Mouse (Mus musculus): ENCODE data around the gene Chmp1a. TPM values are rescaled to one million over a fixed set of nuclear protein-coding genes. Genes with fewer than 3 reads are reported as not detected.

Gene Chmp1a
- polyA plus RNA-seq, 1 experiment = 98.4 TPM

DNA sequence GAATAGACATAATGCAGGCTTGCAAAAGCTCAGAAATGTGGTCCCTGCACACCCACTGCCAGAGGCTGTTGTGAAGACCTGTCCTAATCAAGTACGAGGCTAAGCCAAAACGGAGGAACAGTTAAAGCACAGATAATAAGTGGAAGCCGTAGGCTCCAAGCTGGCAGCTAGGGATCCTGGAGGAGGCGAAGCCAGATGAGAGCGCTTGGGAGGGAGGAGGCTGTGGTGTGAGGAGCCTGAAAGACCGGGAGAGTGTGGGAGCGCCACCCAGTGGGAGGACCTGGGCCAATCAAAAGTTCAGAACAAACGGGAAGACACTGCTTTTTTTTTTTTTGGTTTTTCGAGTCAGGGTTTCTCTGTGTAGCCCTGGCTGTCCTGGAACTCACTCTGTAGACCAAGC is 21.9 kb downstream of the Chmp1a start:
- TF ChIP-seq POLR2A (IDR thresholded peaks at IDR 0.05; ENCODE audit: control insufficient read depth, low read depth, low read length) (no peak), CTCF (IDR thresholded peaks at IDR 0.05; ENCODE audit: control insufficient read depth, insufficient read depth, insufficient replicate concordance, low read depth, low read length) (peak; percentile 52; the same call in 1 of the 2 replicates)
- Histone ChIP-seq H3K27ac (ENCODE audit: control insufficient read depth, insufficient read depth, low read depth, low read length) (no peak overlapping the region), H3K4me3 (ENCODE audit: control insufficient read depth, low read depth, low read length) (no peak overlapping the region), H3K36me3 (ENCODE audit: control insufficient read depth, insufficient read depth, low read length) (no peaks in the 10 kb centered on the region), H3K4me1 (ENCODE audit: control insufficient read depth, insufficient read depth, low read length) (no peaks in the 10 kb centered on the region), H3K27me3 (ENCODE audit: control insufficient read depth, insufficient read depth, low read length) (no peaks in the 10 kb centered on the region)

DNA sequence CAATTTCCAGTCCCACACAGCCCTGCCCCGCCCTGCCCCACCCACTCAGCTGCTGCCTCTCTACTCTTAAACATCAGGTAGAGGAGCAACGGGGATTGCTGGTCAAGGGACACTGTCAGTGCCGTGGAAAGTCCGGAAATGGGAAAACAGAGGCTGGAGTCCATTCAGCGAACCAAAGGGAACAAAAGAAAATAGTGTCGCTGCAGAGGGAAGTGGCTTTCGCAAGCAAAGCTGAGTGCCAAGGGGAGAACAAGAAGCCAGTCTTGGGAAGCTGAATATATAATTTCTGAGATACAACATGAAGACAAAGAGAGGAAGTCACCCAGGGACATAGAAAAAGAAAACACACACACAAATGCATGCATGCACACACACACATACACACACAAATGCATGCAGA is 23.7 kb downstream of the Chmp1a start:
- TF ChIP-seq CTCF (IDR thresholded peaks at IDR 0.05; ENCODE audit: control insufficient read depth, insufficient read depth, insufficient replicate concordance, low read depth, low read length) (no peak), POLR2A (IDR thresholded peaks at IDR 0.05; ENCODE audit: control insufficient read depth, low read depth, low read length) (no peak)
- H3K27me3 ChIP-seq (ENCODE audit: control insufficient read depth, insufficient read depth, low read length) = no peaks in the 10 kb centered on the region
- no peaks in the 10 kb centered on the region for H3K4me1 ChIP-seq (ENCODE audit: control insufficient read depth, insufficient read depth, low read length)

DNA sequence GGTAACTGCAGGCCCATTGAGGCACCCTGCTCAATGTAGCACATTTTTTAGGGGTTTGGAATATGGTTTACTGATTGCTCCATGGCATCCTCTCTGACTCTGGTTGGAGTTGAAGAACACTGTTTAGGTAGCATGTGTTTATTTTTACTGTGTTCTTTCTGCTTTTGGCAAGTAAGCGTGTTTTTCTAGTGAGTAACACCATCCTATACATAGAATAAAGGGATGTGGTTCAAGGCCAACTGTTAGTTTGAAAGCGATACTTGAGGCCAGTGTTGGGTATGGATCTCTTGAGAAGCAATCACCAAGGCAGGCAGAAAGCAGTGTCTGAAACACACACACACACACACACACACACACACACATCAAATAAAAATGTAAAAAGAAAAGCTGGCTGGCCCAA is 24.6 kb downstream of the Chmp1a start:
- no peaks in the 10 kb centered on the region for H3K4me1 ChIP-seq (ENCODE audit: control insufficient read depth, insufficient read depth, low read length)

More for the DNA sequence above, 23.7 kb downstream of the Chmp1a start:
- no peak overlapping the region for H3K27ac ChIP-seq (ENCODE audit: control insufficient read depth, insufficient read depth, low read depth, low read length)
- H3K36me3 ChIP-seq (ENCODE audit: control insufficient read depth, insufficient read depth, low read length) = no peaks in the 10 kb centered on the region
- no peak overlapping the region for H3K4me3 ChIP-seq (ENCODE audit: control insufficient read depth, low read depth, low read length)

DNA sequence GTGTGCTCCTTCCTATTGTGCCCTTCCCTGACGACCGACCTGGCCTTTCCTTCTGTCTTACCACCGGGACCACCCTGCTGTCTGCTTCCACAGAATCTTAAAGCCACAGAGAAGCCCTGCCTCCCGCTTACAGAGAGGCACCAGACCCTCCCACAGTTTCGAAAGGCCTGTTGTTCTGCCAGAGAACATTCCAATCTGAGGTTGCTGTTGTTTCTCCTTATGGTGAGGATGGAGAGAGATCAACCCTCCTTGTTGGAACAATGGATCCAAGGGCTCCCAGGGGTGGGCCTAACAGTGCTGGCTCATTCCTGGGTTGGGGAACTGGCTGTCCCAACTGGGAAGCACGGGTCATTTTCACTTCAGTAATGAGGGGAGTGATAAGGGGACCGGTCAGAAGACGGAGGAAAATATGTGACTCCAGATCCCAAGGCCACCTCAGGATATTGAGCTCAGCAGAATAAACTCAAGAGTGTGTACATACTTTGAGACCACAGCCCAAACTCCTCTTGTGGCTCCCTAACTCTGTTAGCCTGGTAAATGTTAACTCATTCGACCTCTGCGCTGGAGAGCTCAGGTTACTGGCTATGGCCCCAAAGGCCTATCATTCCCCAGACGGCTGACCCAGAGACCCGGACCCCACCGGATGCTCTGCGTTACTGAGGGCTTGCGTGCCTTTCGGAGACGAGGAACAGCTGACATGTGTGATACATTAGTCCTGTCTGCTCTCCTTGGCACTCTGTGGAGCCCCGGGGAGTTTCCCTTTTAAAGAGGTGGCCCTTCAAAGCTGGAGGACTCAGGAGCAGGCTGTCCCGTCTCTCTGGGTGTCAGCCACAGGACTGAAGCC is 26.8 kb downstream of the Chmp1a start, which contains the start of gene Dpep1:
Dpep1 (plus strand) TSS at position 677 of the 844 bp plus-strand sequence.
- H3K36me3 ChIP-seq (ENCODE audit: control insufficient read depth, insufficient read depth, low read length) = no peaks in the 10 kb centered on the region
- peak within 1 kb of the TSS; percentile 51 for H3K27ac ChIP-seq (ENCODE audit: control insufficient read depth, insufficient read depth, low read depth, low read length)
- no peaks in the 10 kb centered on the region for H3K27me3 ChIP-seq (ENCODE audit: control insufficient read depth, insufficient read depth, low read length)
- peak within 1 kb of the TSS; percentile 16 for H3K4me3 ChIP-seq (ENCODE audit: control insufficient read depth, low read depth, low read length)
- peaks cover 5% of the 10 kb centered on the region for H3K4me1 ChIP-seq (ENCODE audit: control insufficient read depth, insufficient read depth, low read length)
- TF ChIP-seq POLR2A (IDR thresholded peaks at IDR 0.05; ENCODE audit: control insufficient read depth, low read depth, low read length) (no peak), CTCF (IDR thresholded peaks at IDR 0.05; ENCODE audit: control insufficient read depth, insufficient read depth, insufficient replicate concordance, low read depth, low read length) (no peak)

More for the DNA sequence above, 24.6 kb downstream of the Chmp1a start:
- Histone ChIP-seq H3K27me3 (ENCODE audit: control insufficient read depth, insufficient read depth, low read length) (no peaks in the 10 kb centered on the region), H3K4me3 (ENCODE audit: control insufficient read depth, low read depth, low read length) (no peak overlapping the region), H3K27ac (ENCODE audit: control insufficient read depth, insufficient read depth, low read depth, low read length) (no peak overlapping the region), H3K36me3 (ENCODE audit: control insufficient read depth, insufficient read depth, low read length) (no peaks in the 10 kb centered on the region)
- TF ChIP-seq CTCF (IDR thresholded peaks at IDR 0.05; ENCODE audit: control insufficient read depth, insufficient read depth, insufficient replicate concordance, low read depth, low read length) = no peak
- no peak for TF ChIP-seq POLR2A (IDR thresholded peaks at IDR 0.05; ENCODE audit: control insufficient read depth, low read depth, low read length)

DNA sequence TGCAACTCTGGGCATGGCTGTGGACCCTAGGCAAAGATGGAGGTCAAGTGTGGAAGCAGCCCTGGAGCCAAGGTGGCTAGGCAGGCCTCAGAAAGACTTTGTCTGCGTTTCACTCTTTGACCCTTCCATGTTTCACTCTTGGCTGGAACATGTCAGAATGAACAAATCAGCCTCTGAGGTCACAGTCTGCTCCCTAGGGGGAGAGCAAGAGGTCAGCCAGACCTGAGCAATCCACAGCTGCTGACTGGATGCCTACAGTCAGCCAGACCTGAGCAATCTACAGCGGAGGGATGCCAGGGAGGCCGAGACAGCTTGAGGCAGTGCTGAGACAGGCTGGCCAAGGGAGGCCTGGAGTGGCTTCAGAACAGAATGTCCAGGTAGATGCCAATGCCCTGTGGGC is 31.2 kb downstream of the Chmp1a start:
- H3K4me1 ChIP-seq (ENCODE audit: control insufficient read depth, insufficient read depth, low read length) = peaks cover 5% of the 10 kb centered on the region
- no peak overlapping the region for H3K27ac ChIP-seq (ENCODE audit: control insufficient read depth, insufficient read depth, low read depth, low read length)
- no peak for TF ChIP-seq CTCF (IDR thresholded peaks at IDR 0.05; ENCODE audit: control insufficient read depth, insufficient read depth, insufficient replicate concordance, low read depth, low read length)
- no peak for TF ChIP-seq POLR2A (IDR thresholded peaks at IDR 0.05; ENCODE audit: control insufficient read depth, low read depth, low read length)
- no peak overlapping the region for H3K4me3 ChIP-seq (ENCODE audit: control insufficient read depth, low read depth, low read length)
- no peaks in the 10 kb centered on the region for H3K27me3 ChIP-seq (ENCODE audit: control insufficient read depth, insufficient read depth, low read length)
- no peaks in the 10 kb centered on the region for H3K36me3 ChIP-seq (ENCODE audit: control insufficient read depth, insufficient read depth, low read length)

DNA sequence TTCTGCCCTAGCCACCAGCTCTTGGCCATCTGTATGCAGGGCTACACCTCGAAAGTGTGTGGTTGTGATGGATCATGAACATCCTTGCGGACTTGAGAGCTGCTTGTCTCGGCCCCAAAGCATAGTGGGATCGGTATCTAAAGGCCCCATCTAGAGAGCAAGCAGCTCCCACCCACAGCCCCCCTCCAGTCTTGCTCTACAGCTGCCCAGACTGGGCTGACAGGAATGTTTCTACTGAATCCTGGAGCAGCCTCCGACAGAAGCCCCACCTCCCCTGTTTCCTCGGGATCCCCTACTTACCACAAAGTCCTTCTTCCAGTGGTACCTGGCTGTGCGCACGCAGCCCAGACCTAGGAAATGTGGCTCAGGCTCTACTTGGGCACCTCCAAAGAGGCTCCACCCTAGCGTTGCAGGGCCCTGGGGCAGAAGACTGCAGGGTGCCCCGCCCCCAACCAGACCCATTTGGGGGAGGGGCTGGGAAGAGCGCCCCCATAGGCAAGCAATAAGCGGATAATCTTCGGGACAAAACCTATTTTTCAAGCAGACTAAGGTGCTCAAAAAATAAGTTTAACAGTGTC is 54.6 kb downstream of the Chmp1a start, which contains the start of gene Sult5a1:
Sult5a1 (minus strand) TSS at position 428 of the 578 bp plus-strand sequence.
- Histone ChIP-seq H3K4me3 (ENCODE audit: control insufficient read depth, low read depth, low read length) (no peak within 1 kb of the TSS), H3K4me1 (ENCODE audit: control insufficient read depth, insufficient read depth, low read length) (peaks cover 4% of the 10 kb centered on the region), H3K27ac (ENCODE audit: control insufficient read depth, insufficient read depth, low read depth, low read length) (no peak within 1 kb of the TSS), H3K27me3 (ENCODE audit: control insufficient read depth, insufficient read depth, low read length) (no peaks in the 10 kb centered on the region), H3K36me3 (ENCODE audit: control insufficient read depth, insufficient read depth, low read length) (no peaks in the 10 kb centered on the region)
- TF ChIP-seq CTCF (IDR thresholded peaks at IDR 0.05; ENCODE audit: control insufficient read depth, insufficient read depth, insufficient replicate concordance, low read depth, low read length) = no peak
- TF ChIP-seq POLR2A (IDR thresholded peaks at IDR 0.05; ENCODE audit: control insufficient read depth, low read depth, low read length) = no peak

DNA sequence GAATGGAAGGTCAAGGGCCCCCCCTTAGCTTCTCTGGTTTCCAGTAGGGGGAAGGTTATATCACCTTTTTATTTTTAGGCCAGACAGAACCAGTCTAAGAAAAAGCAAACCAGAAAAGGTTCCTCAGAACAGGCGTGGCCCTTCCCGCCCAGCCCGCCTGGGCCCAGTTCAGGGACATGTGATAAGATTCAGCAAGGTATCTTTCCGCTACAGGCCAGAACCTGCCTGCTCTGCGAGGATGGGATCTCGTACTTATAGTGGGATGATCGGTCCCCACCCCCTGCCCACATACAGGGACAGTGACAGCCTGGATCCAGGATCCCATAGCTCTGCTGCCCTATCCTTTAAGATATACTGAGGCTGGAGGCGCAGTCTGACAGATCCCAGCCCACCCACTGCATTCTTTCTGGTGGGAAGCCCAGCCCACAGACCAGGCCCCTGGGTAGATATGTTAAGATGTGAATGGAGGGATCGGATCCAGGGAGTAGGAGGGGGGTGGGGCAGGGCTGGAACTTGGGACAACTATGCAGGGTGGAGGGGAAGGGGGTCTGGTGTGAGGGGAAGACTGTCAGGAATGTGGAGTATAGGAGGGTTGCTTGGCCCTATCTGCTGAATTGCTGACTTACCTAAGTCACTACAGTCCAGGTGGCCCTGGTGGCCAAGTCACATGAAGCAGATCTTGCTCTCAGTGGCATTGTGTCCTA is 56.3 kb downstream of the Chmp1a start:
- Histone ChIP-seq H3K36me3 (ENCODE audit: control insufficient read depth, insufficient read depth, low read length) (no peaks in the 10 kb centered on the region), H3K4me1 (ENCODE audit: control insufficient read depth, insufficient read depth, low read length) (peaks cover 4% of the 10 kb centered on the region), H3K27ac (ENCODE audit: control insufficient read depth, insufficient read depth, low read depth, low read length) (no peak overlapping the region), H3K27me3 (ENCODE audit: control insufficient read depth, insufficient read depth, low read length) (no peaks in the 10 kb centered on the region), H3K4me3 (ENCODE audit: control insufficient read depth, low read depth, low read length) (no peak overlapping the region)
- TF ChIP-seq CTCF (IDR thresholded peaks at IDR 0.05; ENCODE audit: control insufficient read depth, insufficient read depth, insufficient replicate concordance, low read depth, low read length) = no peak
- TF ChIP-seq POLR2A (IDR thresholded peaks at IDR 0.05; ENCODE audit: control insufficient read depth, low read depth, low read length) = no peak

Measured in testis, adult 2 months (tissue).